Mouse (Mus musculus) CH12.LX (cell line): ENCODE measurements at regions not wholly inside any gene's neighbourhood (a gene's known extent, or its start where the extent isn't known, plus 50 kb on each side); places are given as distances from the start of the nearest gene placed in this dataset.

Experiments
- DNase-seq: peaks from one replicate; pipeline ENCODE4 v3.0.0-alpha.2; 2013; ENCODE audit errors: extremely low read depth
- H3K27ac ChIP-seq: 2 replicates; pipeline ENCODE4 v1.5.1; 2012; ENCODE audit warnings: low read depth, mild to moderate bottlenecking, control low read depth, moderate library complexity; ENCODE audit not compliant: insufficient read depth
- H3K27me3 ChIP-seq: replicated peaks from 2 replicates; pipeline ENCODE3; 2012; ENCODE audit warnings: inconsistent platforms
- H3K36me3 ChIP-seq, 2 experiments: replicated peaks in 1 of 2; 2 replicates each; pipeline versions ENCODE3 to v1.6.1; 2012; ENCODE audit warnings: inconsistent platforms in 1 of 2, low read length in 1 of 2, mild to moderate bottlenecking in 1 of 2, mixed read lengths in 1 of 2, moderate library complexity in 1 of 2; ENCODE audit not compliant: control insufficient read depth in 1 of 2, insufficient read depth in 1 of 2
- H3K4me1 ChIP-seq, 2 experiments: 2 replicates each; pipeline ENCODE4 v1.6.1; 2012; ENCODE audit warnings: inconsistent platforms in 1 of 2, moderate library complexity in 1 of 2; ENCODE audit not compliant: insufficient read depth in 2 of 2, control insufficient read depth in 1 of 2
- H3K4me2 ChIP-seq: 2 replicates; pipeline ENCODE4 v1.6.1; 2012; ENCODE audit warnings: low read depth, mild to moderate bottlenecking, control low read depth; ENCODE audit not compliant: poor library complexity, insufficient read depth, severe bottlenecking
- H3K4me3 ChIP-seq, 3 experiments: fragments of 150-350 bp in 1 of 3; sonication (generic) in 1 of 3; replicated peaks in 1 of 3; 2 replicates each; pipeline versions ENCODE3 to v1.5.1; 2011 to 2012; ENCODE audit warnings: low read depth in 2 of 3, low read length in 2 of 3, mild to moderate bottlenecking in 2 of 3, moderate library complexity in 2 of 3, control low read depth in 1 of 3, improper control_type of control experiment in 1 of 3, inconsistent platforms in 1 of 3, mixed read lengths in 1 of 3; ENCODE audit not compliant: poor library complexity in 1 of 3
- H3K79me2 ChIP-seq: replicated peaks from 2 replicates; pipeline ENCODE4 v1.6.1; 2012; ENCODE audit warnings: mild to moderate bottlenecking, moderate library complexity; ENCODE audit not compliant: control insufficient read depth, poor library complexity, insufficient read depth, severe bottlenecking; ENCODE audit errors: extremely low read depth
- H3K9ac ChIP-seq: 2 replicates; pipeline ENCODE4 v1.6.1; 2012; ENCODE audit warnings: low read depth, mild to moderate bottlenecking, control low read depth, moderate library complexity; ENCODE audit not compliant: insufficient read depth
- H3K9me3 ChIP-seq: replicated peaks from 2 replicates; pipeline ENCODE3; 2012; ENCODE audit warnings: low read length, inconsistent platforms, mixed read lengths
- BHLHE40 ChIP-seq: IDR thresholded peaks from 2 replicates; pipeline ENCODE4 v1.6.1; 2011; ENCODE audit warnings: mild to moderate bottlenecking, low read depth, low read length, improper control_type of control experiment
- CHD1 ChIP-seq: IDR thresholded peaks from 2 replicates; pipeline ENCODE4 v1.6.1; 2012; ENCODE audit warnings: low read depth, low read length, improper control_type of control experiment, inconsistent platforms
- CHD2 ChIP-seq: IDR thresholded peaks from 2 replicates; pipeline ENCODE4 v1.6.1; 2011; ENCODE audit warnings: low read length, improper control_type of control experiment
- E2F4 ChIP-seq: IDR thresholded peaks from 2 replicates; pipeline ENCODE4 v1.6.1; 2011; ENCODE audit warnings: low read depth, low read length, improper control_type of control experiment; ENCODE audit not compliant: insufficient replicate concordance
- EP300 ChIP-seq: IDR thresholded peaks from 2 replicates; pipeline ENCODE4 v1.6.1; 2011; ENCODE audit warnings: low read length, improper control_type of control experiment
- ETS1 ChIP-seq: conservative IDR thresholded peaks from 2 replicates; pipeline ENCODE4 v1.6.1; 2012; ENCODE audit warnings: low read depth, mild to moderate bottlenecking, inconsistent platforms, low read length, improper control_type of control experiment, moderate library complexity
- GABPA ChIP-seq: IDR thresholded peaks from 2 replicates; pipeline ENCODE4 v1.6.1; 2012; ENCODE audit warnings: low read depth, low read length, improper control_type of control experiment, inconsistent platforms; ENCODE audit not compliant: insufficient replicate concordance
- HCFC1 ChIP-seq: IDR thresholded peaks from 2 replicates; pipeline ENCODE4 v1.6.1; 2012; ENCODE audit warnings: low read depth, mild to moderate bottlenecking, inconsistent platforms, low read length, improper control_type of control experiment
- IRF4 ChIP-seq: IDR thresholded peaks from 2 replicates; pipeline ENCODE4 v1.6.1; 2014; ENCODE audit warnings: low read depth, mild to moderate bottlenecking, inconsistent platforms, low read length, improper control_type of control experiment
- JUN ChIP-seq: IDR thresholded peaks from 2 replicates; pipeline ENCODE4 v1.6.1; 2011; ENCODE audit warnings: low read depth, mild to moderate bottlenecking, low read length, improper control_type of control experiment, moderate library complexity; ENCODE audit not compliant: insufficient read depth
- JUND ChIP-seq: conservative IDR thresholded peaks from 2 replicates; pipeline ENCODE4 v1.6.1; 2011; ENCODE audit warnings: low read depth, low read length, improper control_type of control experiment
- KAT2A ChIP-seq: IDR thresholded peaks from 2 replicates; pipeline ENCODE4 v1.6.1; 2012; ENCODE audit warnings: low read length, improper control_type of control experiment, inconsistent platforms; ENCODE audit not compliant: insufficient replicate concordance
- MAX ChIP-seq: IDR thresholded peaks from 2 replicates; pipeline ENCODE4 v1.6.1; 2011; ENCODE audit warnings: low read length, improper control_type of control experiment
- MEF2A ChIP-seq: IDR thresholded peaks from 2 replicates; pipeline ENCODE4 v1.6.1; 2014; ENCODE audit warnings: low read depth, mild to moderate bottlenecking, inconsistent platforms, low read length, improper control_type of control experiment, borderline replicate concordance
- MYC ChIP-seq: IDR thresholded peaks from 2 replicates; pipeline ENCODE4 v1.6.1; 2011; ENCODE audit warnings: low read depth, mild to moderate bottlenecking, improper control_type of control experiment, low read length
- NRF1 ChIP-seq: IDR thresholded peaks from 2 replicates; pipeline ENCODE4 v1.6.1; 2014; ENCODE audit warnings: low read depth, mild to moderate bottlenecking, inconsistent platforms, low read length, improper control_type of control experiment, moderate library complexity
- PAX5 ChIP-seq: IDR thresholded peaks from 2 replicates; pipeline ENCODE4 v1.6.1; 2012; ENCODE audit warnings: low read length, inconsistent platforms, mixed read lengths
- POLR2A ChIP-seq: IDR thresholded peaks from 2 replicates; pipeline ENCODE4 v1.6.1; 2011; ENCODE audit warnings: low read depth, mild to moderate bottlenecking, improper control_type of control experiment, low read length
- POLR2AphosphoS2 ChIP-seq: IDR thresholded peaks from 2 replicates; pipeline ENCODE4 v1.6.1; 2011; ENCODE audit warnings: low read depth, low read length, improper control_type of control experiment
- RAD21 ChIP-seq: IDR thresholded peaks from 2 replicates; pipeline ENCODE4 v1.6.1; 2011; ENCODE audit warnings: low read depth, mild to moderate bottlenecking, low read length, improper control_type of control experiment, moderate library complexity
- RCOR1 ChIP-seq: conservative IDR thresholded peaks from 2 replicates; pipeline ENCODE4 v1.6.1; 2012; ENCODE audit warnings: low read depth, mild to moderate bottlenecking, inconsistent platforms, low read length, improper control_type of control experiment
- SIN3A ChIP-seq: IDR thresholded peaks from 2 replicates; pipeline ENCODE4 v1.6.1; 2012; ENCODE audit warnings: low read length, improper control_type of control experiment, inconsistent platforms
- SMC3 ChIP-seq: IDR thresholded peaks from 2 replicates; pipeline ENCODE4 v1.6.1; 2011; ENCODE audit warnings: low read depth, low read length, improper control_type of control experiment
- TBP ChIP-seq: conservative IDR thresholded peaks from 2 replicates; pipeline ENCODE4 v1.6.1; 2011; ENCODE audit warnings: low read depth, low read length, improper control_type of control experiment
- USF1 ChIP-seq: IDR thresholded peaks from 2 replicates; pipeline ENCODE4 v1.6.1; 2014; ENCODE audit warnings: low read depth, mild to moderate bottlenecking, inconsistent platforms, low read length, improper control_type of control experiment
- USF2 ChIP-seq: conservative IDR thresholded peaks from 2 replicates; pipeline ENCODE4 v1.6.1; 2011; ENCODE audit warnings: low read depth, low read length, improper control_type of control experiment
- ZKSCAN1 ChIP-seq: IDR thresholded peaks from 2 replicates; pipeline ENCODE4 v1.6.1; 2012; ENCODE audit warnings: low read depth, inconsistent platforms, low read length, improper control_type of control experiment, borderline replicate concordance
- ZMIZ1 ChIP-seq: IDR thresholded peaks from 2 replicates; pipeline ENCODE4 v1.6.1; 2012; ENCODE audit warnings: low read depth, mild to moderate bottlenecking, inconsistent platforms, low read length, improper control_type of control experiment
- dilution Hi-C: fragments of 300-500 bp; cut with MboI; formaldehyde crosslinking; loops from 2 replicates; pipeline ENCODE4 v1.14.3; 2020; ENCODE audit warnings: low sequenced_read_pairs; ENCODE audit not compliant: extremely low pct_unique_long_range_greater_than_20kb, extremely low pct_ligation_motif_present
- in situ Hi-C: fragments of 300-500 bp; cut with MboI; formaldehyde crosslinking; loops from 3 replicates; pipeline ENCODE4 v1.14.3; 2019; ENCODE audit warnings: low sequenced_read_pairs, low pct_ligation_motif_present, low pct_unique_long_range_greater_than_20kb, mixed read lengths

- TF ChIP-seq ETS1 (no peak), RCOR1 (no peak), NRF1 (no peak), EP300 (no peak), BHLHE40 (no peak), POLR2A (no peak), PAX5 (no peak), TBP (no peak), JUN (no peak)
These were observed 143.4 kb upstream of the Plxnc1 start (continued) for GRCm38 (mm10) chr10:95087864-95088570.

- no peak for TF ChIP-seq E2F4
- Histone ChIP-seq H3K9ac (no peak overlapping the region), H3K27ac (no peak overlapping the region), H3K4me1 (peaks cover 9 to 32% of the 10 kb centered on the region in 2 experiments), H3K36me3 (no peaks in the 10 kb centered on the region), H3K4me2 (no peak overlapping the region), H3K27me3 (no peaks in the 10 kb centered on the region), H3K9me3 (no peaks in the 10 kb centered on the region), H3K79me2 (no peaks in the 10 kb centered on the region), H3K4me3 (no peak overlapping the region)
- in situ Hi-C loops: loop anchor here (25.0 kb wide), 1 partner anchor 801 kb away; no protein-coding TSS in a partner anchor
- dilution Hi-C loops: no loop called here
- no peak for DNase-seq
These were observed 142.1 kb upstream of the Plxnc1 start for GRCm38 (mm10) chr10:95086755-95087154.

GRCm38 (mm10) chr10:95085688-95086268, 141.1 kb upstream of the Plxnc1 start:
- Histone ChIP-seq H3K4me2 (peak overlapping the region; percentile 42), H3K4me1 (peaks cover 9 to 32% of the 10 kb centered on the region in 2 experiments), H3K4me3 (no peak overlapping the region), H3K79me2 (no peaks in the 10 kb centered on the region), H3K27me3 (no peaks in the 10 kb centered on the region), H3K27ac (no peak overlapping the region), H3K36me3 (no peaks in the 10 kb centered on the region), H3K9ac (no peak overlapping the region), H3K9me3 (no peaks in the 10 kb centered on the region)
- TF ChIP-seq HCFC1: no peak
- no peak for TF ChIP-seq E2F4
- TF ChIP-seq KAT2A: no peak
- peak; percentile 15; the same call in 1 of the 2 replicates for TF ChIP-seq CHD2
- TF ChIP-seq IRF4: peak; percentile 32; the same call in 1 of the 2 replicates
- TF ChIP-seq ZKSCAN1: no peak
- no peak for TF ChIP-seq RAD21
- peak; percentile 93 for TF ChIP-seq MEF2A
- no peak for TF ChIP-seq TBP
- TF ChIP-seq MYC: no peak
- TF ChIP-seq GABPA: no peak
- TF ChIP-seq POLR2A: no peak
- no peak for TF ChIP-seq ZMIZ1
- TF ChIP-seq USF2: no peak
- peak; percentile 53; the same call in 1 of the 2 replicates for TF ChIP-seq BHLHE40
- no peak for TF ChIP-seq USF1
- TF ChIP-seq ETS1: peak; percentile 38; the same call in 1 of the 2 replicates
- TF ChIP-seq EP300: peak; percentile 70
- no peak for TF ChIP-seq MAX
- TF ChIP-seq JUND: no peak
- TF ChIP-seq CHD1: no peak
- TF ChIP-seq SIN3A: no peak
- TF ChIP-seq NRF1: peak; percentile 20; the same call in 1 of the 2 replicates
- TF ChIP-seq JUN: no peak
- TF ChIP-seq POLR2AphosphoS2: no peak
- TF ChIP-seq SMC3: no peak
- dilution Hi-C loops: no loop called here
- DNase-seq: peak; percentile 56
- in situ Hi-C loops: loop anchor here (25.0 kb wide), 1 partner anchor 802 kb away; no protein-coding TSS in a partner anchor
